7 mouse cellular contexts compared by ENCODE assay signal in the genomic region with DNA sequence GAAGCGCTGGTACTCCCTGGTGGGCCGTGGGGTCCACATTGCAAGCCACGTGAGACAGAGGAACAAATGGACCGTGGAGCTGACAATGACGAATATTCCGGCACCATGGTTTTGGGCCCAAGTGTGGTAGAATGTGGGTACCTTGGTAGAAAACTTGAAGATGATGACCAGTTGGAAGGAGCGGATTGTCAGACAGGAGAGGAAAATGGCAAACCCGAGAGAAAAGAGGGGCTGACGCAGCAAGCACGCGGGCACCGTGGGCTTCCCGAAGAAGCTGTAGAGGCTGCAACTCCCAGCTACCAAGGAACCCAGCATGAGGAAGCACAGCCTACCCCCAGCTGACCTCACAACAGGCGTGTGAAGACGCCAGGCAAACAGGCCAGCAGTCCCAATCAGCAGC. TPM values are rescaled to one million over a fixed set of nuclear protein-coding genes. Genes with fewer than 3 reads are reported as not detected.
DNase-seq lines count a peak whose midpoint lies in the region; ATAC-seq lines count a peak whose summit lies in the region.

No protein-coding gene starts in this region.

- ATAC-seq in liver, embryonic 11.5 days (replicated peaks; ENCODE audit: low FRiP score): no peak
- ATAC-seq in forebrain, embryonic 12.5 days (ENCODE audit: low FRiP score): no peak
- no peak for ATAC-seq in limb, embryonic 11.5 days (ENCODE audit: insufficient number of reproducible peaks, low FRiP score, low TSS enrichment, low read depth)
- ATAC-seq in neural tube, embryonic 15.5 days (ENCODE audit: low FRiP score): no peak

- 67% methylated on average over 15 of the region's 15 CpGs for WGBS in liver, embryonic 11.5 days
- 67% methylated on average over 15 of the region's 15 CpGs for WGBS in forebrain, embryonic 12.5 days
- WGBS in limb, embryonic 11.5 days: 64% methylated on average over 15 of the region's 15 CpGs
- WGBS in neural tube, embryonic 15.5 days: 63% methylated on average over 15 of the region's 15 CpGs

- peaks cover 3% of the 10 kb centered on the region; the same call in 1 of the 2 replicates for H3K27me3 ChIP-seq in liver, embryonic 11.5 days (replicated peaks; ENCODE audit: control insufficient read depth, insufficient read depth, low read length)
- H3K27me3 ChIP-seq in forebrain, embryonic 12.5 days: peaks cover 17% of the 10 kb centered on the region; the same call in 1 of the 2 replicates
- H3K27me3 ChIP-seq in limb, embryonic 11.5 days (ENCODE audit: control insufficient read depth, insufficient read depth, low read length): no peaks in the 10 kb centered on the region
- H3K27me3 ChIP-seq in neural tube, embryonic 15.5 days (replicated peaks): 0 out of 2 replicates have a peak, but pooled peaks cover 3% of the 10 kb centered on the region

- no peaks in the 10 kb centered on the region for H3K9me3 ChIP-seq in liver, embryonic 11.5 days (ENCODE audit: control insufficient read depth, low read length)
- no peaks in the 10 kb centered on the region for H3K9me3 ChIP-seq in forebrain, embryonic 12.5 days
- H3K9me3 ChIP-seq in limb, embryonic 11.5 days (ENCODE audit: control insufficient read depth, low read length): no peaks in the 10 kb centered on the region
- H3K9me3 ChIP-seq in neural tube, embryonic 15.5 days (replicated peaks): no peaks in the 10 kb centered on the region

- H3K27ac ChIP-seq in liver, embryonic 11.5 days (ENCODE audit: low read depth, low read length): no peak overlapping the region
- H3K27ac ChIP-seq in forebrain, embryonic 12.5 days: no peak overlapping the region
- H3K27ac ChIP-seq in limb, embryonic 11.5 days (replicated peaks; ENCODE audit: low read depth, low read length): no peak overlapping the region
- H3K27ac ChIP-seq in neural tube, embryonic 15.5 days (replicated peaks): 0 out of 2 replicates have a peak overlapping the region, but pooled peaks have one; percentile 82

- H3K36me3 ChIP-seq in liver, embryonic 11.5 days (ENCODE audit: control insufficient read depth, insufficient read depth, low read length): peaks cover 9% of the 10 kb centered on the region; the same call in 1 of the 2 replicates
- peaks cover 6% of the 10 kb centered on the region; the same call in 1 of the 2 replicates for H3K36me3 ChIP-seq in forebrain, embryonic 12.5 days (replicated peaks)
- H3K36me3 ChIP-seq in limb, embryonic 11.5 days (ENCODE audit: control insufficient read depth, insufficient read depth, low read length): no peaks in the 10 kb centered on the region; the same call in 1 of the 2 replicates
- H3K36me3 ChIP-seq in neural tube, embryonic 15.5 days: peaks cover 8% of the 10 kb centered on the region

- peak overlapping the region; percentile 98 for H3K4me2 ChIP-seq in liver, embryonic 11.5 days
- H3K4me2 ChIP-seq in forebrain, embryonic 12.5 days: peak overlapping the region; percentile 99
- peak overlapping the region; percentile 83 for H3K4me2 ChIP-seq in limb, embryonic 11.5 days (ENCODE audit: low read depth, severe bottlenecking)
- H3K4me2 ChIP-seq in neural tube, embryonic 15.5 days: peak overlapping the region; percentile 99

- peak overlapping the region; percentile 79; the same call in 1 of the 2 replicates for H3K4me3 ChIP-seq in liver, embryonic 11.5 days (ENCODE audit: low read depth, low read length)
- peak overlapping the region; percentile 84 for H3K4me3 ChIP-seq in forebrain, embryonic 12.5 days (replicated peaks)
- H3K4me3 ChIP-seq in limb, embryonic 11.5 days (ENCODE audit: low read depth, low read length): no peak overlapping the region
- peak overlapping the region; percentile 82 for H3K4me3 ChIP-seq in neural tube, embryonic 15.5 days (replicated peaks)

- no peak for DNase-seq in liver, embryonic 11.5 days (ENCODE audit: low spot score)
- no peak for DNase-seq in liver
- no peak for DNase-seq in limb, embryonic 11.5 days (ENCODE audit: low spot score)
- DNase-seq in c-Kit-positive CD71-positive TER-119-positive erythroid progenitor cells, embryonic 14.5 days (ENCODE audit: low spot score): no peak
- no peak for DNase-seq in embryo, embryonic 9.5 days (ENCODE audit: extremely low spot score)

- H3K9ac ChIP-seq in liver, embryonic 11.5 days (ENCODE audit: low read depth, low read length): no peak overlapping the region
- H3K9ac ChIP-seq in forebrain, embryonic 12.5 days: peak overlapping the region; percentile 82; the same call in 1 of the 2 replicates
- H3K9ac ChIP-seq in limb, embryonic 11.5 days (ENCODE audit: low read length): no peak overlapping the region
- H3K9ac ChIP-seq in neural tube, embryonic 15.5 days (replicated peaks): peak overlapping the region; percentile 74; the same call in 1 of the 2 replicates

- peaks cover 30% of the 10 kb centered on the region for H3K4me1 ChIP-seq in liver, embryonic 11.5 days (replicated peaks; ENCODE audit: control insufficient read depth, insufficient read depth, low read length)
- peaks cover 45% of the 10 kb centered on the region for H3K4me1 ChIP-seq in forebrain, embryonic 12.5 days
- peaks cover 27% of the 10 kb centered on the region for H3K4me1 ChIP-seq in limb, embryonic 11.5 days (ENCODE audit: control insufficient read depth, insufficient read depth, low read length)
- peaks cover 59% of the 10 kb centered on the region for H3K4me1 ChIP-seq in neural tube, embryonic 15.5 days

RNA-seq across cellular contexts. Expression of gene Zbtb48, which starts 1.0 kb away (rescaled TPM):
- 17.0 and 17.8 TPM in 2 replicates for polyA plus RNA-seq in liver, embryonic 11.5 days (2014; fragmentation: Nextera tagmentation; extraction: Ambion mirVana)
- 23.7 and 24.2 TPM in 2 replicates for polyA plus RNA-seq in forebrain, embryonic 12.5 days (2016; fragmentation: Nextera tagmentation; extraction: Ambion mirVana)
- polyA plus RNA-seq in limb, embryonic 11.5 days (2014; fragmentation: Nextera tagmentation; extraction: Ambion mirVana): 21.0 and 23.9 TPM in 2 replicates
- 15.9 and 16.4 TPM in 2 replicates for polyA plus RNA-seq in neural tube, embryonic 15.5 days (2015; fragmentation: Nextera tagmentation; extraction: Ambion mirVana)

RNA-seq across cellular contexts. Expression of gene Tas1r1, which starts 9.9 kb away (rescaled TPM):
- polyA plus RNA-seq in liver, embryonic 11.5 days (2014; fragmentation: Nextera tagmentation; extraction: Ambion mirVana): 0.18 and 0.21 TPM in 2 replicates
- polyA plus RNA-seq in forebrain, embryonic 12.5 days (2016; fragmentation: Nextera tagmentation; extraction: Ambion mirVana): 0.55 and 0.78 TPM in 2 replicates
- polyA plus RNA-seq in limb, embryonic 11.5 days (2014; fragmentation: Nextera tagmentation; extraction: Ambion mirVana): 0.40 and 0.75 TPM in 2 replicates
- polyA plus RNA-seq in neural tube, embryonic 15.5 days (2015; fragmentation: Nextera tagmentation; extraction: Ambion mirVana): 2.1 and 2.2 TPM in 2 replicates

RNA-seq across cellular contexts. Expression of gene Nol9, which starts 10.7 kb away (rescaled TPM):
- polyA plus RNA-seq in liver, embryonic 11.5 days (2014; fragmentation: Nextera tagmentation; extraction: Ambion mirVana): 53.3 and 59.4 TPM in 2 replicates
- polyA plus RNA-seq in forebrain, embryonic 12.5 days (2016; fragmentation: Nextera tagmentation; extraction: Ambion mirVana): 33.3 and 34.1 TPM in 2 replicates
- polyA plus RNA-seq in limb, embryonic 11.5 days (2014; fragmentation: Nextera tagmentation; extraction: Ambion mirVana): 38.1 and 40.3 TPM in 2 replicates
- polyA plus RNA-seq in neural tube, embryonic 15.5 days (2015; fragmentation: Nextera tagmentation; extraction: Ambion mirVana): 26.0 and 26.4 TPM in 2 replicates

RNA-seq across cellular contexts. Expression of gene Klhl21, which starts 19.9 kb away (rescaled TPM):
- polyA plus RNA-seq in liver, embryonic 11.5 days (2014; fragmentation: Nextera tagmentation; extraction: Ambion mirVana): 9.1 and 9.4 TPM in 2 replicates
- 5.3 and 5.5 TPM in 2 replicates for polyA plus RNA-seq in forebrain, embryonic 12.5 days (2016; fragmentation: Nextera tagmentation; extraction: Ambion mirVana)
- polyA plus RNA-seq in limb, embryonic 11.5 days (2014; fragmentation: Nextera tagmentation; extraction: Ambion mirVana): 4.7 and 6.4 TPM in 2 replicates
- polyA plus RNA-seq in neural tube, embryonic 15.5 days (2015; fragmentation: Nextera tagmentation; extraction: Ambion mirVana): 5.7 and 7.8 TPM in 2 replicates

RNA-seq across cellular contexts. Expression of gene Phf13, which starts 32.4 kb away (rescaled TPM):
- 15.5 and 16.5 TPM in 2 replicates for polyA plus RNA-seq in liver, embryonic 11.5 days (2014; fragmentation: Nextera tagmentation; extraction: Ambion mirVana)
- polyA plus RNA-seq in forebrain, embryonic 12.5 days (2016; fragmentation: Nextera tagmentation; extraction: Ambion mirVana): 24.4 and 27.4 TPM in 2 replicates
- 28.6 and 29.4 TPM in 2 replicates for polyA plus RNA-seq in limb, embryonic 11.5 days (2014; fragmentation: Nextera tagmentation; extraction: Ambion mirVana)
- 21.3 TPM in 2 replicates for polyA plus RNA-seq in neural tube, embryonic 15.5 days (2015; fragmentation: Nextera tagmentation; extraction: Ambion mirVana)

Comparison
In these comparisons a context has a peak if more than half of its experiments do, and no peak if none do; other contexts are left out.
1. H3K9ac ChIP-seq: peak in forebrain, embryonic 12.5 days (single experiment) and neural tube, embryonic 15.5 days (single experiment); none in liver, embryonic 11.5 days (single experiment) and limb, embryonic 11.5 days (single experiment).
2. Peak in every context shown above with its lines, with median percentiles within 50 percentile points of each other: H3K4me2 ChIP-seq.